Mouse (Mus musculus): ENCODE measurements at regions not wholly inside any gene's neighbourhood (a gene's known extent, or its start where the extent isn't known, plus 50 kb on each side); places are given as distances from the start of the nearest gene placed in this dataset.
A peak's percentile ranks its signal among the peaks of the same experiment; 100 is the strongest.

GRCm38 (mm10) chr15:86903006-86903405, 641.1 kb upstream of the Fam19a5 start:
- no peak for DNase-seq (ENCODE audit: low spot score)

- DNase-seq (ENCODE audit: low spot score), result no peak
Measured at GRCm38 (mm10) chr15:86913276-86913675, 630.8 kb upstream of the Fam19a5 start.

- DNase-seq (ENCODE audit: low spot score), result no peak
Measured at GRCm38 (mm10) chr15:86917891-86918290, 626.2 kb upstream of the Fam19a5 start.

GRCm38 (mm10) chr15:86919704-86920103, 624.4 kb upstream of the Fam19a5 start:
- no peak for DNase-seq (ENCODE audit: low spot score)

- peak; percentile 10 for DNase-seq (ENCODE audit: low spot score)
Measured at GRCm38 (mm10) chr15:86920185-86920584, 623.9 kb upstream of the Fam19a5 start.

- DNase-seq (ENCODE audit: low spot score), result peak; percentile 39
Measured at GRCm38 (mm10) chr15:86921401-86921800, 622.7 kb upstream of the Fam19a5 start.

- peak; percentile 23 for DNase-seq (ENCODE audit: low spot score)
Measured at GRCm38 (mm10) chr15:86925081-86925749, 618.9 kb upstream of the Fam19a5 start.

- DNase-seq (ENCODE audit: low spot score), result peak; percentile 76
Measured at GRCm38 (mm10) chr15:86932345-86933075, 611.6 kb upstream of the Fam19a5 start.

GRCm38 (mm10) chr15:86937364-86937763, 606.7 kb upstream of the Fam19a5 start:
- no peak for DNase-seq (ENCODE audit: low spot score)

GRCm38 (mm10) chr15:86944529-86944928, 599.6 kb upstream of the Fam19a5 start:
- DNase-seq (ENCODE audit: low spot score), result no peak

GRCm38 (mm10) chr15:86952593-86952992, 591.5 kb upstream of the Fam19a5 start:
- DNase-seq (ENCODE audit: low spot score), result no peak

GRCm38 (mm10) chr15:86957872-86958271, 586.2 kb upstream of the Fam19a5 start:
- no peak for DNase-seq (ENCODE audit: low spot score)

- DNase-seq (ENCODE audit: low spot score), result no peak
Measured at GRCm38 (mm10) chr15:86962921-86963320, 581.2 kb upstream of the Fam19a5 start.

- no peak for DNase-seq (ENCODE audit: low spot score)
Measured at GRCm38 (mm10) chr15:86963486-86963885, 580.6 kb upstream of the Fam19a5 start.

GRCm38 (mm10) chr15:86971436-86971835, 572.7 kb upstream of the Fam19a5 start:
- DNase-seq (ENCODE audit: low spot score), result no peak

- DNase-seq (ENCODE audit: low spot score), result no peak
Measured at GRCm38 (mm10) chr15:86996196-86996595, 547.9 kb upstream of the Fam19a5 start.

- peak; percentile 13 for DNase-seq (ENCODE audit: low spot score)
Measured at GRCm38 (mm10) chr15:87018978-87019377, 525.1 kb upstream of the Fam19a5 start.

- no peak for DNase-seq (ENCODE audit: low spot score)
Measured at GRCm38 (mm10) chr15:87045971-87046370, 498.1 kb upstream of the Fam19a5 start.

GRCm38 (mm10) chr15:87054186-87054585, 489.9 kb upstream of the Fam19a5 start:
- no peak for DNase-seq (ENCODE audit: low spot score)

GRCm38 (mm10) chr15:87064890-87065289, 479.2 kb upstream of the Fam19a5 start:
- no peak for DNase-seq (ENCODE audit: low spot score)

- no peak for DNase-seq (ENCODE audit: low spot score)
Measured at GRCm38 (mm10) chr15:87068261-87068660, 475.8 kb upstream of the Fam19a5 start.

GRCm38 (mm10) chr15:87074559-87074958, 469.5 kb upstream of the Fam19a5 start:
- no peak for DNase-seq (ENCODE audit: low spot score)

- DNase-seq (ENCODE audit: low spot score), result peak; percentile 63
Measured at GRCm38 (mm10) chr15:87089827-87090226, 454.3 kb upstream of the Fam19a5 start.
